8 mouse cellular contexts compared by ENCODE assay signal in genomic region chr3:135440621-135441020, GRCm38 (mm10). TPM values are rescaled to one million over a fixed set of nuclear protein-coding genes. Genes with fewer than 3 reads are reported as not detected.
DNase-seq lines count a peak whose midpoint lies in the region; ATAC-seq lines count a peak whose summit lies in the region.

No protein-coding gene starts in this region.

- H3K27me3 ChIP-seq in lung, embryonic 15.5 days = no peaks in the 10 kb centered on the region
- no peaks in the 10 kb centered on the region for H3K27me3 ChIP-seq in embryonic facial prominence, embryonic 12.5 days
- no peaks in the 10 kb centered on the region for H3K27me3 ChIP-seq in hindbrain, embryonic 13.5 days
- no peaks in the 10 kb centered on the region for H3K27me3 ChIP-seq in midbrain, embryonic 15.5 days (replicated peaks)

- peaks cover 7% of the 10 kb centered on the region; the same call in 1 of the 2 replicates for H3K36me3 ChIP-seq in lung, embryonic 15.5 days
- peaks cover 9% of the 10 kb centered on the region; the same call in 1 of the 2 replicates for H3K36me3 ChIP-seq in embryonic facial prominence, embryonic 12.5 days
- H3K36me3 ChIP-seq in hindbrain, embryonic 13.5 days = no peaks in the 10 kb centered on the region; the same call in 1 of the 2 replicates
- no peaks in the 10 kb centered on the region for H3K36me3 ChIP-seq in midbrain, embryonic 15.5 days (replicated peaks)

- no peak for DNase-seq in lung, postnatal 14 days
- no peak for DNase-seq in T-cell, adult 2 months (ENCODE audit: low spot score)

- peak overlapping the region; percentile 60 for H3K4me2 ChIP-seq in lung, embryonic 15.5 days
- H3K4me2 ChIP-seq in embryonic facial prominence, embryonic 12.5 days (replicated peaks) = peak overlapping the region; percentile 95
- H3K4me2 ChIP-seq in hindbrain, embryonic 13.5 days = peak overlapping the region; percentile 98
- peak overlapping the region; percentile 72 for H3K4me2 ChIP-seq in midbrain, embryonic 15.5 days

- peaks cover 19% of the 10 kb centered on the region for H3K4me1 ChIP-seq in lung, embryonic 15.5 days
- H3K4me1 ChIP-seq in embryonic facial prominence, embryonic 12.5 days = peaks cover 14% of the 10 kb centered on the region; the same call in 1 of the 2 replicates
- H3K4me1 ChIP-seq in hindbrain, embryonic 13.5 days (replicated peaks) = peaks cover 31% of the 10 kb centered on the region
- H3K4me1 ChIP-seq in midbrain, embryonic 15.5 days = peaks cover 41% of the 10 kb centered on the region

- WGBS in lung, embryonic 15.5 days = 14% methylated on average over 10 of the region's 10 CpGs
- 55% methylated on average over 10 of the region's 10 CpGs for WGBS in embryonic facial prominence, embryonic 12.5 days
- 52% methylated on average over 10 of the region's 10 CpGs for WGBS in hindbrain, embryonic 13.5 days
- WGBS in midbrain, embryonic 15.5 days = 44% methylated on average over 10 of the region's 10 CpGs

- ATAC-seq in lung, embryonic 15.5 days (ENCODE audit: borderline replicate concordance, extremely low read depth, low FRiP score, low TSS enrichment) = no peak
- ATAC-seq in embryonic facial prominence, embryonic 12.5 days (ENCODE audit: insufficient number of reproducible peaks, insufficient read depth, low FRiP score, low TSS enrichment) = no peak
- no peak for ATAC-seq in hindbrain, embryonic 13.5 days (ENCODE audit: low FRiP score)
- no peak for ATAC-seq in midbrain, embryonic 15.5 days (replicated peaks)
- ATAC-seq in megakaryocyte-erythroid progenitor cell, adult 5-6 weeks (replicated peaks; ENCODE audit: low FRiP score, low TSS enrichment, poor library complexity, severe bottlenecking) = no peak
- ATAC-seq in megakaryocyte progenitor cell, adult 5-6 weeks (replicated peaks; ENCODE audit: poor library complexity) = no peak

- H3K4me3 ChIP-seq in lung, embryonic 15.5 days = peak overlapping the region; percentile 96
- peak overlapping the region; percentile 97 for H3K4me3 ChIP-seq in embryonic facial prominence, embryonic 12.5 days
- peak overlapping the region; percentile 92 for H3K4me3 ChIP-seq in hindbrain, embryonic 13.5 days
- peak overlapping the region; percentile 86 for H3K4me3 ChIP-seq in midbrain, embryonic 15.5 days

- H3K9ac ChIP-seq in lung, embryonic 15.5 days = peak overlapping the region; percentile 95
- H3K9ac ChIP-seq in embryonic facial prominence, embryonic 12.5 days = peak overlapping the region; percentile 97
- peak overlapping the region; percentile 94 for H3K9ac ChIP-seq in hindbrain, embryonic 13.5 days
- peak overlapping the region; percentile 84; the same call in 1 of the 2 replicates for H3K9ac ChIP-seq in midbrain, embryonic 15.5 days

- no peaks in the 10 kb centered on the region for H3K9me3 ChIP-seq in lung, embryonic 15.5 days
- H3K9me3 ChIP-seq in embryonic facial prominence, embryonic 12.5 days = no peaks in the 10 kb centered on the region
- no peaks in the 10 kb centered on the region for H3K9me3 ChIP-seq in hindbrain, embryonic 13.5 days
- H3K9me3 ChIP-seq in midbrain, embryonic 15.5 days = no peaks in the 10 kb centered on the region

- peak overlapping the region; percentile 100; the same call in 1 of the 2 replicates for H3K27ac ChIP-seq in lung, embryonic 15.5 days
- H3K27ac ChIP-seq in embryonic facial prominence, embryonic 12.5 days = no peak overlapping the region
- no peak overlapping the region for H3K27ac ChIP-seq in hindbrain, embryonic 13.5 days
- H3K27ac ChIP-seq in midbrain, embryonic 15.5 days = no peak overlapping the region

RNA-seq across cellular contexts. Expression of gene Ube2d3, which starts 2.7 kb away (rescaled TPM):
- 504 and 516 TPM in 2 replicates for polyA plus RNA-seq in lung, embryonic 15.5 days (2015; fragmentation: Nextera tagmentation; extraction: Ambion mirVana)
- 469 and 505 TPM in 2 replicates for polyA plus RNA-seq in embryonic facial prominence, embryonic 12.5 days (2016; fragmentation: Nextera tagmentation; extraction: Ambion mirVana)
- 399 and 409 TPM in 2 replicates for polyA plus RNA-seq in hindbrain, embryonic 13.5 days (2015; fragmentation: Nextera tagmentation; extraction: Ambion mirVana)
- polyA plus RNA-seq in midbrain, embryonic 15.5 days (2015; fragmentation: Nextera tagmentation; extraction: Ambion mirVana) = 329 and 339 TPM in 2 replicates
- total RNA-seq in megakaryocyte-erythroid progenitor cell, adult 5-6 weeks (2014; fragmentation: Nextera tagmentation) = 296 and 439 TPM in 2 replicates
- 697 and 1,018 TPM in 2 replicates for total RNA-seq in megakaryocyte-erythroid progenitor cell, adult 5-6 weeks (2017)
- 570 and 584 TPM in 2 replicates for total RNA-seq in megakaryocyte progenitor cell, adult 5-6 weeks (2015)
- 744 and 755 TPM in 2 replicates for total RNA-seq in megakaryocyte progenitor cell, adult 5-6 weeks (2017)

RNA-seq across cellular contexts. Expression of gene Cisd2, which starts 16.9 kb away (rescaled TPM):
- 62.4 and 66.1 TPM in 2 replicates for polyA plus RNA-seq in lung, embryonic 15.5 days (2015; fragmentation: Nextera tagmentation; extraction: Ambion mirVana)
- polyA plus RNA-seq in embryonic facial prominence, embryonic 12.5 days (2016; fragmentation: Nextera tagmentation; extraction: Ambion mirVana) = 71.3 and 74.0 TPM in 2 replicates
- 74.1 and 77.0 TPM in 2 replicates for polyA plus RNA-seq in hindbrain, embryonic 13.5 days (2015; fragmentation: Nextera tagmentation; extraction: Ambion mirVana)
- polyA plus RNA-seq in midbrain, embryonic 15.5 days (2015; fragmentation: Nextera tagmentation; extraction: Ambion mirVana) = 67.2 and 72.0 TPM in 2 replicates
- total RNA-seq in megakaryocyte-erythroid progenitor cell, adult 5-6 weeks (2014; fragmentation: Nextera tagmentation) = 45.4 and 46.4 TPM in 2 replicates
- 41.5 and 44.2 TPM in 2 replicates for total RNA-seq in megakaryocyte-erythroid progenitor cell, adult 5-6 weeks (2017)
- total RNA-seq in megakaryocyte progenitor cell, adult 5-6 weeks (2015) = 51.1 and 55.0 TPM in 2 replicates
- total RNA-seq in megakaryocyte progenitor cell, adult 5-6 weeks (2017) = 34.8 and 39.4 TPM in 2 replicates

RNA-seq across cellular contexts. Expression of gene Manba, which starts 44.8 kb away (rescaled TPM):
- 10.8 TPM in 2 replicates for polyA plus RNA-seq in lung, embryonic 15.5 days (2015; fragmentation: Nextera tagmentation; extraction: Ambion mirVana)
- polyA plus RNA-seq in embryonic facial prominence, embryonic 12.5 days (2016; fragmentation: Nextera tagmentation; extraction: Ambion mirVana) = 5.1 TPM in 2 replicates
- polyA plus RNA-seq in hindbrain, embryonic 13.5 days (2015; fragmentation: Nextera tagmentation; extraction: Ambion mirVana) = 5.5 and 5.6 TPM in 2 replicates
- polyA plus RNA-seq in midbrain, embryonic 15.5 days (2015; fragmentation: Nextera tagmentation; extraction: Ambion mirVana) = 7.9 and 8.5 TPM in 2 replicates
- total RNA-seq in megakaryocyte-erythroid progenitor cell, adult 5-6 weeks (2014; fragmentation: Nextera tagmentation) = 7.0 and 10.7 TPM in 2 replicates
- 16.4 and 22.3 TPM in 2 replicates for total RNA-seq in megakaryocyte-erythroid progenitor cell, adult 5-6 weeks (2017)
- total RNA-seq in megakaryocyte progenitor cell, adult 5-6 weeks (2015) = 29.1 and 30.4 TPM in 2 replicates
- total RNA-seq in megakaryocyte progenitor cell, adult 5-6 weeks (2017) = 30.4 and 33.8 TPM in 2 replicates
